Mouse (Mus musculus): ENCODE results near the gene Trpm3.

- TF ChIP-seq CTCF (IDR thresholded peaks at IDR 0.05; ENCODE audit: low read depth), result no peak
- no peak for TF ChIP-seq EP300 (IDR thresholded peaks at IDR 0.05; ENCODE audit: low read depth)
Observed at GRCm38 (mm10) chr19:22962731-22963130, 823.9 kb downstream of the Trpm3 start.
